Mouse (Mus musculus): ENCODE measurements around the gene Tmem221. TPM values are rescaled to one million over a fixed set of nuclear protein-coding genes. Genes with fewer than 3 reads are reported as not detected.
A peak's percentile ranks its signal among the peaks of the same experiment; 100 is the strongest.

The Tmem221 gene
- polyA plus RNA-seq, 1 experiment from 2014 or later, result 0.13 TPM

- no peak for ATAC-seq (replicated peaks; ENCODE audit: insufficient number of reproducible peaks, low FRiP score, low TSS enrichment, low read depth)
- Histone ChIP-seq H3K4me3 (ENCODE audit: low read depth, low read length) (no peak overlapping the region), H3K36me3 (replicated peaks; ENCODE audit: control insufficient read depth, insufficient read depth, low read depth, low read length) (no peaks in the 10 kb centered on the region), H3K27me3 (ENCODE audit: control insufficient read depth, insufficient read depth, low read length) (peaks cover 5% of the 10 kb centered on the region), H3K4me1 (ENCODE audit: control insufficient read depth, insufficient read depth, low read length) (peaks cover 3% of the 10 kb centered on the region; the same call in 1 of the 2 replicates), H3K27ac (replicated peaks; ENCODE audit: low read depth, low read length) (no peak overlapping the region), H3K9me3 (replicated peaks; ENCODE audit: control insufficient read depth, low read length) (no peaks in the 10 kb centered on the region), H3K9ac (replicated peaks; ENCODE audit: low read length) (no peak overlapping the region), H3K4me2 (ENCODE audit: low read depth, low read length) (no peak overlapping the region)
- WGBS, result 85% methylated on average over 4 of the region's 4 CpGs
- DNase-seq (ENCODE audit: low spot score), result no peak
These were observed 38.1 kb upstream of the Tmem221 start for GRCm38 (mm10) chr8:71596798-71597197.

DNA sequence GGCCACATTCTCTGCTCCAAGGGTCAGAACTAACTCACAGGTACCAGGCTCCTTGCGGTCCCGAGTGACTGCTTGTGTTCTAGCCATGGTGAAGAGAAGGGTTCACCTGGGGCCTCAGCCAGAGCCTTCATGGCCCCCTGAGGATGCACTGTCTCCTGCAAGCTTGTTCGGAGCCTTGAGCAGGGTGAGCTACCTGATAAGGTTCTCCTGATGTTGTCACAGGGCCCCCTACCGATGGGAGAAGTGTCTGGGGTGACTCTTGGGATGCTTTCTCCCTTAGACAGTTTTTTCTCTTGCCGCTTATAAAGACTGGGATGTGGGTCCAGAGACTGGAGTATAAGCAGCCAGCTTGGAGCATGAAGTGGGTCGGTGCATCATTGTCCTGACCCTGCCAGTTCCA is 37.7 kb upstream of the Tmem221 start:
- peaks cover under 1% of the 10 kb centered on the region; the same call in 1 of the 2 replicates for H3K27me3 ChIP-seq (ENCODE audit: control insufficient read depth, insufficient read depth, low read length)
- H3K4me3 ChIP-seq (ENCODE audit: low read depth, low read length), result no peak overlapping the region
- no peak for ATAC-seq (replicated peaks; ENCODE audit: insufficient number of reproducible peaks, low FRiP score, low TSS enrichment, low read depth)
- no peaks in the 10 kb centered on the region for H3K36me3 ChIP-seq (replicated peaks; ENCODE audit: control insufficient read depth, insufficient read depth, low read depth, low read length)
- peaks cover 3% of the 10 kb centered on the region; the same call in 1 of the 2 replicates for H3K4me1 ChIP-seq (ENCODE audit: control insufficient read depth, insufficient read depth, low read length)
- WGBS, result 54% methylated on average over 6 of the region's 6 CpGs
- H3K4me2 ChIP-seq (ENCODE audit: low read depth, low read length), result no peak overlapping the region
- no peaks in the 10 kb centered on the region for H3K9me3 ChIP-seq (replicated peaks; ENCODE audit: control insufficient read depth, low read length)
- H3K9ac ChIP-seq (replicated peaks; ENCODE audit: low read length), result no peak overlapping the region
- no peak overlapping the region for H3K27ac ChIP-seq (replicated peaks; ENCODE audit: low read depth, low read length)
- DNase-seq (ENCODE audit: low spot score), result no peak

- peak; percentile 84 for DNase-seq (ENCODE audit: low spot score)
- H3K4me2 ChIP-seq (ENCODE audit: low read depth, low read length), result no peak overlapping the region
- no peak overlapping the region for H3K4me3 ChIP-seq (ENCODE audit: low read depth, low read length)
- no peaks in the 10 kb centered on the region for H3K36me3 ChIP-seq (replicated peaks; ENCODE audit: control insufficient read depth, insufficient read depth, low read depth, low read length)
- peaks cover 3% of the 10 kb centered on the region; the same call in 1 of the 2 replicates for H3K4me1 ChIP-seq (ENCODE audit: control insufficient read depth, insufficient read depth, low read length)
- no peaks in the 10 kb centered on the region for H3K27me3 ChIP-seq (ENCODE audit: control insufficient read depth, insufficient read depth, low read length)
- 10% methylated on average over 27 of the region's 27 CpGs for WGBS
- H3K9ac ChIP-seq (replicated peaks; ENCODE audit: low read length), result no peak overlapping the region
- H3K9me3 ChIP-seq (replicated peaks; ENCODE audit: control insufficient read depth, low read length), result no peaks in the 10 kb centered on the region
- 0 out of 2 replicates have a peak, but pooled peaks have one; percentile 18 for ATAC-seq (replicated peaks; ENCODE audit: insufficient number of reproducible peaks, low FRiP score, low TSS enrichment, low read depth)
- H3K27ac ChIP-seq (replicated peaks; ENCODE audit: low read depth, low read length), result no peak overlapping the region
These were observed 37.2 kb upstream of the Tmem221 start for GRCm38 (mm10) chr8:71595862-71596261.

DNA sequence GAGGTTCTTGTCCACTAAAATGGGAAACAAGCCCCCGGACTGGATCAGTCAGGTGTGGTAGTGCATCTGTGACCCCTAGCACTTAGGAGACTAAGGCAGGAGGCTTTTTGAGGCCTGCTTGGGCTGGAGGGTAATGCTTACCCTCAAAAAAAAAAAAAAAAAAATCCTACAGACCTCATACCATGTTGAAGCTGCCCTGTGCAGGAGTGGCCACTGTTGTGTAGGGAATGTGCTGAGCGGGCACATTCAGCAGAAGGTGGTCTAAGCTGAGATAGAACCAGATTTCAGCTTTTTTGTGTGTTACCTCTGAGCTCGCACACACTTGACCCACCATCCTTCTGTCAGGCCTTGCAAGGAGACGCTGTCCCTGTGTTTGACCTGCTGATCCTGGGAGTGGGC is 35.7 kb upstream of the Tmem221 start:
- Histone ChIP-seq H3K27me3 (ENCODE audit: control insufficient read depth, insufficient read depth, low read length) (no peaks in the 10 kb centered on the region), H3K9ac (replicated peaks; ENCODE audit: low read length) (no peak overlapping the region; the same call in 1 of the 2 replicates), H3K36me3 (replicated peaks; ENCODE audit: control insufficient read depth, insufficient read depth, low read depth, low read length) (no peaks in the 10 kb centered on the region), H3K4me2 (ENCODE audit: low read depth, low read length) (no peak overlapping the region), H3K4me1 (ENCODE audit: control insufficient read depth, insufficient read depth, low read length) (peaks cover 3% of the 10 kb centered on the region; the same call in 1 of the 2 replicates), H3K4me3 (ENCODE audit: low read depth, low read length) (no peak overlapping the region; the same call in 1 of the 2 replicates), H3K9me3 (replicated peaks; ENCODE audit: control insufficient read depth, low read length) (no peaks in the 10 kb centered on the region), H3K27ac (replicated peaks; ENCODE audit: low read depth, low read length) (no peak overlapping the region)
- no peak for ATAC-seq (replicated peaks; ENCODE audit: insufficient number of reproducible peaks, low FRiP score, low TSS enrichment, low read depth)
- 85% methylated on average over 4 of the region's 4 CpGs for WGBS
- no peak for DNase-seq (ENCODE audit: low spot score)

GRCm38 (mm10) chr8:71593556-71594323 is 35.1 kb upstream of the Tmem221 start:
- peaks cover 3% of the 10 kb centered on the region; the same call in 1 of the 2 replicates for H3K4me1 ChIP-seq (ENCODE audit: control insufficient read depth, insufficient read depth, low read length)
- H3K4me3 ChIP-seq (ENCODE audit: low read depth, low read length), result no peak overlapping the region; the same call in 1 of the 2 replicates
- H3K4me2 ChIP-seq (ENCODE audit: low read depth, low read length), result no peak overlapping the region
- DNase-seq (ENCODE audit: low spot score) (no peak), ATAC-seq (replicated peaks; ENCODE audit: insufficient number of reproducible peaks, low FRiP score, low TSS enrichment, low read depth) (no peak)
- no peaks in the 10 kb centered on the region for H3K27me3 ChIP-seq (ENCODE audit: control insufficient read depth, insufficient read depth, low read length)
- 91% methylated on average over 8 of the region's 8 CpGs for WGBS
- H3K9me3 ChIP-seq (replicated peaks; ENCODE audit: control insufficient read depth, low read length), result no peaks in the 10 kb centered on the region
- H3K27ac ChIP-seq (replicated peaks; ENCODE audit: low read depth, low read length), result no peak overlapping the region
- no peak overlapping the region for H3K9ac ChIP-seq (replicated peaks; ENCODE audit: low read length)
- no peaks in the 10 kb centered on the region for H3K36me3 ChIP-seq (replicated peaks; ENCODE audit: control insufficient read depth, insufficient read depth, low read depth, low read length)

DNA sequence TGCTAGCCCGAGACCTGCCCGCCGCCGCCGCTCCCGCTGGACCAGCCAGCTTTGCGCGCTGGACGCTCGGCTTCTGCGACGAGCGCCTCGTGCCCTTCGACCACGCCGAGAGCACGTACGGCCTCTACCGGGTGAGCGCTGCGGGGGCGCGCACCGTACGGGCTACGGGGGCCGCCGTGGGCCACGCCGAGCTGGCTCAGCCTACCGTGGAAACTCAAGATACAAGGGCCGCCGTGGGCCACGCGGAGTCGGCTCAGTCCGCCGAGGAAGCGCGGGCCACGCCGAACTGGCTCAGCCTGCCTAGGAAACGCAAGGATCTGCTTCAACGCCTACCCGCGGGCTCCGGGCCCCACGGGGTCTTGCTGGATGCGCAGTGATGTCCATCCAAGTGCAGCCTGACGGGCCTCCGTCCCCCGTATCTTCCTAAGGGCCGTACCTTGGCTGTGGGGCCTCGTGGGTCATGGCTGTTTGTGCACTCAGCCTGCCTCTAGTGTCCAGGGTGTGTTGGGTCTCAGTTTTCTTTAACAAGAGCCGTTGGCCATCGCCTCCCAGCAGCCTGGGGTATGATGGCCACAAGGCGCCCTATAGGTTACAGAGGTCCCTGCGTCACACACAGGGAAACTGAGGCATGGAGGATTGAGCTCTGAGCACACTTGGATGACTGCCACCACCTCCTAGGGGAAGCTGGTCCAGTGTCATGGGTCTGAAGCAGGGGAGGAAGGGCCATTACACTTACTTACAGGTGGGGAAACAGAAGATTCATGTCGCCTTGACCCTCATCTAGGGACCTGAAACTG is 33.9 kb upstream of the Tmem221 start:
- 5% methylated on average over 60 of the region's 60 CpGs for WGBS
- peak overlapping the region; percentile 94 for H3K9ac ChIP-seq (replicated peaks; ENCODE audit: low read length)
- H3K9me3 ChIP-seq (replicated peaks; ENCODE audit: control insufficient read depth, low read length), result no peaks in the 10 kb centered on the region
- H3K4me2 ChIP-seq (ENCODE audit: low read depth, low read length), result peak overlapping the region; percentile 78
- no peaks in the 10 kb centered on the region for H3K27me3 ChIP-seq (ENCODE audit: control insufficient read depth, insufficient read depth, low read length)
- DNase-seq (ENCODE audit: low spot score) (peak; percentile 59), ATAC-seq (replicated peaks; ENCODE audit: insufficient number of reproducible peaks, low FRiP score, low TSS enrichment, low read depth) (peak; percentile 49; the same call in 1 of the 2 replicates)
- H3K27ac ChIP-seq (replicated peaks; ENCODE audit: low read depth, low read length), result peak overlapping the region; percentile 94
- no peaks in the 10 kb centered on the region for H3K36me3 ChIP-seq (replicated peaks; ENCODE audit: control insufficient read depth, insufficient read depth, low read depth, low read length)
- peaks cover 3% of the 10 kb centered on the region; the same call in 1 of the 2 replicates for H3K4me1 ChIP-seq (ENCODE audit: control insufficient read depth, insufficient read depth, low read length)
- H3K4me3 ChIP-seq (ENCODE audit: low read depth, low read length), result peak overlapping the region; percentile 84

DNA sequence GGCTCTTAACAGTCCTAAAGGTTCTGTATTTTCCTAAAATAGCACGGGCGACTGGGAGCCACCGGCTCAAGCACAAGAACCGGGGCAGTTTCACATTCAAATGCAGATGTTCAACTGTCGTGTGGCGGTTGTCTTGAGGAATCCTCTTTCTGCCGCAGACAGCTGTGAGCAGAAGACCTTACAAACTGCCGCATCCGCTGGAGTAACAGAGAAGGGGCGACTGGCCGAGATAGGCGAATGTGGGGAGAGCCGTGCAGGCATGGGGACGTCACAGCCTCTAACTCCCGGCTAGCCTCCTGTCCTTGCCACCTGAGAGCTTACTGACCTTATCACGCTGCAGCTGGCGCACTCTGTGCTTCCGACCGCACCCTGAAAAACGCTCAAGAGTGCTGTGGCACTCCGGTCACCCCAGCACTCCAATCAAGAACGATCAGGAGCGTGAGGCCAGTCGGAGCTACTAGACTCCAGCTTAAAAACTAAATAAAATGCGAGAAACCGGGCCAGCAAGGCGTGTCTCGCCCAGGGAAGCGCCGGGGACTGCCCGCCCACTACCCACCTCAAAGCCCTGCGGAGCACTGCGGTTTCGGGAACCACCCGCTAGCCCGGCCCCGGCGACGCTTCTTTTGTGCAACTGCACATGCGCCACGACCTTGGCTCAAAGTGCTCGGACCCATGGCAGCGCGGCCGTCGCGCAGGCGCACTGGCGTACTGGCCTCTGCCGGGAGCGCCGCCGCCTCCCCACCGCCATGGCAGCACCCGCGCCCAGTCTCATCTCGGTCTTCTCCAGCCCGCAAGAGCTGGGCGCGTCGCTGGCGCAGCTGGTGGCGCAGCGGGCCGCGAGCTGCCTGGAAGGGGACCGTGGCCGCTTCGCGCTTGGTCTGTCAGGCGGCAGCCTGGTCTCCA is 33.1 kb upstream of the Tmem221 start, which contains the start of gene Pgls:
Pgls (plus strand) TSS at position 706 of the 903 bp plus-strand sequence.
- DNase-seq (ENCODE audit: low spot score) (peak; percentile 96), ATAC-seq (replicated peaks; ENCODE audit: insufficient number of reproducible peaks, low FRiP score, low TSS enrichment, low read depth) (peak; percentile 78)
- under 1% methylated on average over 66 of the region's 71 CpGs for WGBS
- peak within 1 kb of the TSS; percentile 84 for H3K4me3 ChIP-seq (ENCODE audit: low read depth, low read length)
- H3K27ac ChIP-seq (replicated peaks; ENCODE audit: low read depth, low read length), result peak within 1 kb of the TSS; percentile 94
- no peaks in the 10 kb centered on the region for H3K36me3 ChIP-seq (replicated peaks; ENCODE audit: control insufficient read depth, insufficient read depth, low read depth, low read length)
- H3K27me3 ChIP-seq (ENCODE audit: control insufficient read depth, insufficient read depth, low read length), result no peaks in the 10 kb centered on the region
- peak within 1 kb of the TSS; percentile 78 for H3K4me2 ChIP-seq (ENCODE audit: low read depth, low read length)
- peaks cover 3% of the 10 kb centered on the region; the same call in 1 of the 2 replicates for H3K4me1 ChIP-seq (ENCODE audit: control insufficient read depth, insufficient read depth, low read length)
- no peaks in the 10 kb centered on the region for H3K9me3 ChIP-seq (replicated peaks; ENCODE audit: control insufficient read depth, low read length)
- H3K9ac ChIP-seq (replicated peaks; ENCODE audit: low read length), result peak within 1 kb of the TSS; percentile 94
